Mouse (Mus musculus): ENCODE data around the gene Hoxb5. TPM values are rescaled to one million over a fixed set of nuclear protein-coding genes. Genes with fewer than 3 reads are reported as not detected.

Gene Hoxb5
- polyA plus RNA-seq, 1 experiment from 2014 or later, result not detected

DNA sequence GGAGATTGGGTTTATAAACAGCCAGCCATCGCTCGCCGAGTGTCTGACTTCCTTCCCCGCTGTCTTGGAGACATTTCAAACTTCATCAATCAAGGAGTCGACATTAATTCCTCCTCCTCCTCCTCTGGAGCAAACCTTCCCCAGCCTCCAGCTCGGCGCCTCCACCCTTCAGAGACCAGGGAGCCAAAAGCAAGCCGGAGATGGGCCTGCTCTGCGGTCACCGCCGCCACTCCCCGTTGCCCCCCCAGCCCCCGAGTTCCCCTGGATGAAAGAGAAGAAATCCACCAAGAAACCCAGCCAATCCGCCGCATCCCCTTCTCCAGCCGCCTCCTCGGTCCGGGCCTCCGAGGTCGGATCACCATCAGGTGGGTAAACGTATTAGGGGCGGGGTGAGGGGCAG lies 48.7 kb downstream of the Hoxb5 start:
- H3K4me2 ChIP-seq (replicated peaks), result no peak overlapping the region
- under 1% methylated on average over 22 of the region's 22 CpGs for whole genome bisulfite sequencing
- H3K4me3 ChIP-seq, result no peak overlapping the region
- no peak overlapping the region for H3K27ac ChIP-seq (replicated peaks)
- peaks cover 89% of the 10 kb centered on the region for H3K27me3 ChIP-seq
- H3K9ac ChIP-seq (replicated peaks), result no peak overlapping the region
- ATAC-seq (replicated peaks), result no peak
- H3K36me3 ChIP-seq, result no peaks in the 10 kb centered on the region
- H3K9me3 ChIP-seq, result no peaks in the 10 kb centered on the region
- peaks cover 9% of the 10 kb centered on the region; the same call in 1 of the 2 replicates for H3K4me1 ChIP-seq

DNA sequence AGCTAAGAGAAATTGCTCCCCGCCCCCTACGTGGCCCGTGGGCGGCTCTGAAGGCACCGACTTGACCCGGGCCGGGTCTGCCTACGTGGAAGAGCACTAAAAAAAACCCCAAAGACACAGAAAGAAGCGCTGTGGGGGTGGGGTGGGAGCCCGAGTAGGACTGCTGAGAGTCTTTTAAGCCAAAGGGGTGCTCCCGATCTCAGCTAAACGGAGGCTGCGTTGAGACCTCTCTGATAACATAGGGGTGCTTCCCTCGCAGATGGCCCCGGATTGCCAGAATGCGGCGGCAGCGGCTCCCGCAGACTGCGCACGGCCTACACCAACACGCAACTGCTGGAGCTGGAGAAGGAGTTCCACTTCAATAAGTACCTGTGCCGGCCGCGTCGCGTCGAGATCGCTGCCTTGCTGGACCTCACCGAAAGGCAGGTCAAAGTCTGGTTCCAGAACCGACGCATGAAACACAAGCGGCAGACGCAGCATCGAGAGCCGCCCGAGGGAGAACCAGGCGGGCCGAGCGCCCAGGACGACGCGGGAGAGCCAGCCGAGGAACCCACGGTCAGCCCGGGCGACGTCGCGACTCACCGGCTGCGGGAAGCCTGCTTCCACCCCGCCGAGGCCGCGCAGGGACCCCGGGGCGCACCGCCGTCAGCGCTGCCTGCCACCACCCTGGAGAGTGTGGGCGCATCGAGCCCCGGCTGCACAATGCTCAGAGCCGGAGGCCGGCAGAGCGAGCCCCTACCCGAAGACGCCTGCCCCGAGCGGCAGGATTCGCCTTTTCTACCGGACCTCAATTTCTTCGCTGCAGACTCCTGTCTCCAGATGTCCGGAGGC lies 49.8 kb downstream of the Hoxb5 start:
- Histone ChIP-seq H3K36me3 (no peaks in the 10 kb centered on the region), H3K27ac (replicated peaks) (no peak overlapping the region), H3K9ac (replicated peaks) (no peak overlapping the region), H3K4me1 (peaks cover 9% of the 10 kb centered on the region; the same call in 1 of the 2 replicates), H3K27me3 (peaks cover 91% of the 10 kb centered on the region), H3K9me3 (no peaks in the 10 kb centered on the region), H3K4me2 (replicated peaks) (no peak overlapping the region), H3K4me3 (0 out of 2 replicates have a peak overlapping the region, but pooled peaks have one; percentile 1)
- WGBS, result under 1% methylated on average over 75 of the region's 75 CpGs
- no peak for ATAC-seq (replicated peaks)

DNA sequence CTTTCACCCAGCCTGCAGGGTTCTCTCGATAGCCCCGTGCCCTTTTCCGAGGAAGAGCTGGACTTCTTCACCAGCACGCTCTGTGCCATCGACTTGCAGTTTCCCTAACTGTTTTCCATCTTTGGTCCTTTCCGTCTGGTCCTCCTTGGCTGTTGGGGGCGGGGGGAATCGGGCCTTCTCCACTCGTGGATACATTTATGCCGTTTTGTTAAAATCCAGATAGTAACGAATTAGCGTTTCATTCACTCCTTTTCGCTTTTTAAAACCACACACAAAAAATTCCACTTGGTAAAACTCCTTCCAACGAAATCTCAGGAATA lies 50.3 kb downstream of the Hoxb5 start:
- H3K27ac ChIP-seq (replicated peaks), result no peak overlapping the region
- no peaks in the 10 kb centered on the region for H3K9me3 ChIP-seq
- H3K4me2 ChIP-seq (replicated peaks), result no peak overlapping the region
- H3K4me3 ChIP-seq, result 0 out of 2 replicates have a peak overlapping the region, but pooled peaks have one; percentile 1
- H3K9ac ChIP-seq (replicated peaks), result no peak overlapping the region
- H3K4me1 ChIP-seq, result peaks cover 9% of the 10 kb centered on the region; the same call in 1 of the 2 replicates
- no peaks in the 10 kb centered on the region for H3K36me3 ChIP-seq
- H3K27me3 ChIP-seq, result peaks cover 91% of the 10 kb centered on the region
- WGBS, result under 1% methylated on average over 14 of the region's 14 CpGs
- ATAC-seq (replicated peaks), result no peak

DNA sequence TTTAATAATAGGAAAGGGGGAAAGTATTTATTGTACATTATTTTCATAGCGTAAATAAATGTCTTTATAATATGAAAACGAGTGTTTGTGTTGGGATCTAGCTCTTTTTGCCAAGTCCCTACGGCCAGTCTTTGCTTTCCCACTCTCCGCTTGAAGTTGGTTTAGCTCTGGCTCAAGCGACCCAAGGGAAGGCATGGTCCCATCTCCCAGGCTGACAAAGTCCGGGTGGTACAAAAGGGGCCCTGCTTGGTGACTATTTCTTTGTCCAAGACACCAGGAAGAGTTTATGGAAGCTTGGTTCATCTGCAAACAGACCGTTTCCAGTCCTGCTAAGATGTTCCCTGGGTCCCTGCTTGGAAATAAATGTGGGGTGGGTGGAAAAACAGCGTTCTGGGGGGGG lies 50.8 kb downstream of the Hoxb5 start:
- Histone ChIP-seq H3K4me3 (no peak overlapping the region), H3K9me3 (no peaks in the 10 kb centered on the region), H3K36me3 (no peaks in the 10 kb centered on the region), H3K4me1 (peaks cover 9% of the 10 kb centered on the region; the same call in 1 of the 2 replicates), H3K9ac (replicated peaks) (no peak overlapping the region), H3K27me3 (peaks cover 92% of the 10 kb centered on the region), H3K4me2 (replicated peaks) (no peak overlapping the region), H3K27ac (replicated peaks) (no peak overlapping the region)
- WGBS, result 4% methylated on average over 8 of the region's 8 CpGs
- no peak for ATAC-seq (replicated peaks)

DNA sequence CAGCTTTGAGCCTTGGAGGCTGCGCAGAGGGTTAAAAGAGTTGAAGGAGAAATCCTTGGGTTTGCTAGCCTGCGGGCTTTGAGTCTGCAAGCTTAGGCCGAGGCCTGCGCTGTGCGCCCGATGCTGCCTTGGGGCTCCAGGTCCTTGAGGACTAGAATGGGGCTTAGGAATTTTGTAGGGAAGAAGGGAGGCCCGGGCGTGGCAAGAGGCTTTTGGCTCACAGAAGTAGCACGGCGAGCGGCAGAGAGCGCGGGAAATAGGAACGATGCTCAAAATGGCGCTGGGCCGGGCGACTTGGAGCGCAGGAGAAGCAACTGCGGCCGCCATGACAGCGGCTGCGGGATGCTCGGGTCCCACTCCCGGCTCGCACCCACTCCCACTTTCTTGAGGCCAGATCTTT lies 51.2 kb downstream of the Hoxb5 start:
- no peak overlapping the region for H3K4me2 ChIP-seq (replicated peaks)
- no peak for ATAC-seq (replicated peaks)
- H3K9me3 ChIP-seq, result no peaks in the 10 kb centered on the region
- peaks cover 92% of the 10 kb centered on the region for H3K27me3 ChIP-seq
- no peak overlapping the region for H3K4me3 ChIP-seq
- H3K36me3 ChIP-seq, result no peaks in the 10 kb centered on the region
- under 1% methylated on average over 25 of the region's 25 CpGs for WGBS
- H3K4me1 ChIP-seq, result peaks cover 9% of the 10 kb centered on the region; the same call in 1 of the 2 replicates
- no peak overlapping the region for H3K27ac ChIP-seq (replicated peaks)
- H3K9ac ChIP-seq (replicated peaks), result no peak overlapping the region

DNA sequence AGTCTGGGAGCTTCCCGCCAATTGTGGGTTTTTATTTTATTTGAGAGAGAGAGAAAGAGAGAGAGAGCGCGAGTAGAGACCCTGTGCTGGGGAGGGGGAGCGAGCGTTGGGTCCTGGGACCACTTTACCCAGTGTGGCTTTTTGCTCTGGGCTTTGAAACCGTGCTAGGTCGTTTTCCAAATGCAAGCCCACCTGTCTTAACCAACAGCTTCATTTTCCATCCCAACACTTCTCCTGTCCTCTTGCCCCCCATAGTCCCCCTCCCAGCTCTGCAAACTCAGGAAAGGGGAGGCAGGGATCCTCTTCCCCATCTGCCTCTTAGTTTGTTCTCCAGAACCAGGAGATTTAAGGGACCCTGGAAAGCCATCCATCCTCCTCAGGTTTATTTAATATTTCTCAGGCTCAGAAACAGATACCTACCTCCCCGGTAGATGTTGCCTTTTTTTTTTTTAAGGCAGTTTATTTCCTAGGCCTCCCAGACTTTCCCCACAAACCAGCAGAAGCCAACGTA lies 51.7 kb downstream of the Hoxb5 start:
- 2% methylated on average over 9 of the region's 9 CpGs for WGBS
- H3K9me3 ChIP-seq, result no peaks in the 10 kb centered on the region
- H3K4me2 ChIP-seq (replicated peaks), result no peak overlapping the region
- no peak overlapping the region for H3K9ac ChIP-seq (replicated peaks)
- H3K27ac ChIP-seq (replicated peaks), result no peak overlapping the region
- peaks cover 9% of the 10 kb centered on the region; the same call in 1 of the 2 replicates for H3K4me1 ChIP-seq
- H3K4me3 ChIP-seq, result no peak overlapping the region
- peaks cover 92% of the 10 kb centered on the region for H3K27me3 ChIP-seq
- no peak for ATAC-seq (replicated peaks)
- no peaks in the 10 kb centered on the region for H3K36me3 ChIP-seq

MicroRNAs encoded within 50 kb of the gene (microRNA counts, 519-probe panel; counts per million panel counts)
- microRNA mmu-miR-10a (2,412 counts per million, percentile 49 among the panel's probes with 10 or more counts), microRNA mmu-miR-196a (not detected)

Small RNA genes lying within 50 kb of the gene (microRNA-seq; reads per million reads assigned to microRNA genes)
- gene Mir10a (255 reads per million, percentile 66 among the genes with 10 or more reads in this experiment), gene Mir196a-1 (not detected)

Other genes starting within 250 kb of the Hoxb5 start
- 35.1 and 37.2 TPM in 2 replicates for gene Ube2z, start 237.9 kb upstream of the Hoxb5 start, polyA plus RNA-seq (2015; fragmentation: Nextera tagmentation; extraction: Ambion mirVana)
- 409 and 467 TPM in 2 replicates for gene Atp5g1, start 227.7 kb upstream of the Hoxb5 start, polyA plus RNA-seq (2015; fragmentation: Nextera tagmentation; extraction: Ambion mirVana)
- not detected in 2 replicates for gene Calcoco2, start 191.4 kb upstream of the Hoxb5 start, polyA plus RNA-seq (2015; fragmentation: Nextera tagmentation; extraction: Ambion mirVana)
- gene Ttll6, start 169.6 kb upstream of the Hoxb5 start, polyA plus RNA-seq (2015; fragmentation: Nextera tagmentation; extraction: Ambion mirVana), result 0.18 and 0.25 TPM in 2 replicates
- not detected in 2 replicates for gene Hoxb13, start 109.0 kb upstream of the Hoxb5 start, polyA plus RNA-seq (2015; fragmentation: Nextera tagmentation; extraction: Ambion mirVana)
- gene Hoxb9, start 31.9 kb upstream of the Hoxb5 start, polyA plus RNA-seq (2015; fragmentation: Nextera tagmentation; extraction: Ambion mirVana), result not detected in 2 replicates
- not detected in 2 replicates for gene Hoxb8, start 21.4 kb upstream of the Hoxb5 start, polyA plus RNA-seq (2015; fragmentation: Nextera tagmentation; extraction: Ambion mirVana)
- not detected in 2 replicates for gene Hoxb7, start 16.7 kb upstream of the Hoxb5 start, polyA plus RNA-seq (2015; fragmentation: Nextera tagmentation; extraction: Ambion mirVana)
- gene Hoxb6, start 10.9 kb upstream of the Hoxb5 start, polyA plus RNA-seq (2015; fragmentation: Nextera tagmentation; extraction: Ambion mirVana), result not detected in 2 replicates
- not detected in 2 replicates for gene Hoxb4, start 14.9 kb downstream of the Hoxb5 start, polyA plus RNA-seq (2015; fragmentation: Nextera tagmentation; extraction: Ambion mirVana)
- not detected in 2 replicates for gene Hoxb3, start 20.0 kb downstream of the Hoxb5 start, polyA plus RNA-seq (2015; fragmentation: Nextera tagmentation; extraction: Ambion mirVana)
- gene Hoxb2, start 47.2 kb downstream of the Hoxb5 start, polyA plus RNA-seq (2015; fragmentation: Nextera tagmentation; extraction: Ambion mirVana), result not detected in 2 replicates
- gene Hoxb1, start 62.4 kb downstream of the Hoxb5 start, polyA plus RNA-seq (2015; fragmentation: Nextera tagmentation; extraction: Ambion mirVana), result not detected in 2 replicates
- gene Skap1, start 161.3 kb downstream of the Hoxb5 start, polyA plus RNA-seq (2015; fragmentation: Nextera tagmentation; extraction: Ambion mirVana), result 2.7 and 2.8 TPM in 2 replicates